Mouse (Mus musculus): Measurements from ENCODE around the gene Rnpepl1. TPM values are rescaled to one million over a fixed set of nuclear protein-coding genes. Genes with fewer than 3 reads are reported as not detected.
"Not testable (repeated sequence)": the region's sequence is repeated elsewhere in the genome, so short reads cannot be mapped to it uniquely, and the experiment has no call there.

Rnpepl1 gene
- total RNA-seq, 2 experiments from 2014 or later: 73.8 to 74.1 TPM

DNA sequence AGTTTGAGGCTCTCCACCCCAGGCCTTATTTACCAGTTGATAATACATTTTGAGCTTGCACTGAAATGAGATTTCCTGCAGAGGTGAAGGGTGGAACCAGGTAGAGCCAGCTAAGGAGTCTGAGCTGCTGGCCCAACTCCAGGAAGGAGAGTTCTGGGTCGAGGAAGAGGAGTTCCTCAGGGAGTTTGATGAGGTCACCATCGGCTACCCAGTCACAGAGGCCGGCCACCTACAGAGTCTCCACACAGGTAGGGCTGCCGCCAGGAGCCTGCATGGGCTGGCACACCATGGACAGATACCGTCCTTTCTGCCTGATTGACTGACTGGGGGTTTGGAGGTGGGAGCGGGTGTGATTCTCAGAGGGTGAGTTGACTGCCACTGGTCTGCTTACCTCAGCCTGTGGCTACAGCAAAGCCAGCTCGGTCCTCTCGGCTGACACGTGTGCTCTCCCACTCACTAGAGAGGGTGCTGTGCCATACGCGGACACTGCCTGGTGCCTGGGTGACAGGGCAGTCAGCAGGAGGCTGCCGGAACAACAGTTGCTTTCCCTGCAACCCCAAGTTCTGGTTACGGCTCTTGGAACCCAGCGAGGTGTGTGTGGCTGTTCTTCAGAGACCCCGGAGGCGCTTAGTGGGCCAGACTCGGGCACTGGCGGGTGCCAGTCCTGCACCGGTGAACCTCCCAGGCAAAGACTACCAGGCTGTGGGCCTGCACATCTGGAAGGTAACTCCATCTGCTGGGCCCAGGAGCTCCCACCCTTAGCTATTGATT lies 32.8 kb downstream of the Rnpepl1 start:
- peak; percentile 3 for DNase-seq

DNA sequence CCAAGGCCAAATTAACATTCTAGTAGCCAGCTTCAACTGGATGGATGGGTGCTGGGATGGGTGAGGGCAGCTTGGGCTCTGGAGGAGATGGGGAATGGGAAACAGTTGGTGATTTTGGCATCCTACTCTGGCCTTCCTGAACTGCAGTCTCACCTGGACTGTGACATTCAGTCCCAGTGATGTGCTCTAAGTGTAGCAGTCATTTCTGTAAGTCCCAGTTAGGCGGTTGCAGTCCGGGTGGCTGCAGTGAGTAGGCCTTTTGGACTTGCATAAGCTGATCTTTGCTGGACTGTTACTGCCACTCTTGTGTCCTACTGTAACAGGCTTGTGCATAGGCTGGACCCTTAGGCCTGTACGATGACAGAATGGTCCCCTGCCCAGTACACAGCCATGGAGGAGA lies 37.4 kb downstream of the Rnpepl1 start:
- DNase-seq: no peak

DNA sequence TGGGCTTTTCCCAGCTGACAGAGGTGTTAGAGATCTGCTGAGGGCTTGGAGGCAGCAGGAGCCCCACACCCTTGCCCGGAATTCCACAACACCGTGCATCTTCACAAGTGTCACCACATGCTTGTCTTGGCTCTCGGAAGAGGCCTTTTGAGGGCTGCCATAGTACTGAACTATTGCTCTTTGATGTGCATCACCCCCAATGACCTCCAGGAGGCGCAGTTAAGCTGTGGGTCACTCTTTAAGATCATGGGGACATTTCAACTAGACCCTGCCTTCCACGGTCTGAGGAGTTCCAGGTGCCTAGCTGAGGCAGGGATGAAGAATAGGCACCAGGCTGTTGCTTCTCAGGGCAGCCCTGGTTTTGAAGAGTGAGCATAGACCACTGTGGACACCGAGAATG lies 38.8 kb downstream of the Rnpepl1 start:
- peak; percentile 45 for DNase-seq

DNA sequence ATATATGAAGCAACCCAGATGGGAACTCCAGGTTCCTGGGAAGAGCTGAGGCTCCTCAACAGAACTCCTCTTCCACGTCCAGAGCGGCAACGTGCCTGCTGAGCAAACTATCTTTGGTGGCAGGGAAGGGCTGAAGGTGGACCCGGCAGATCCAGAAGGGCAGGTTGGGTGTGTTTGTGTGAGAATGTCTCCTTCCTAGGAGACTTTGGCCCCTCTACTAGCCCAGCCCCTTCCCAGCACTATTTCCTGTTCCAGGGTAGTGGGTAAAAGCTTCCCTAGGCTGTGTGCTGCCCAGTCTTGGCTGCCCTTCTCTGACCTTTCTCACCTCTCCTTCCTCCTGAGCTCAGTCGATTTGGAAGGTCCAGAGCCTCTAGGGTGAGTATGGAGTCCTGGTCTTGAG lies 40.0 kb downstream of the Rnpepl1 start, which contains the start of gene Gpr35:
TSS of gene Gpr35 (plus strand) at position 259 of the 400 bp plus-strand sequence.
- no peak for DNase-seq

DNA sequence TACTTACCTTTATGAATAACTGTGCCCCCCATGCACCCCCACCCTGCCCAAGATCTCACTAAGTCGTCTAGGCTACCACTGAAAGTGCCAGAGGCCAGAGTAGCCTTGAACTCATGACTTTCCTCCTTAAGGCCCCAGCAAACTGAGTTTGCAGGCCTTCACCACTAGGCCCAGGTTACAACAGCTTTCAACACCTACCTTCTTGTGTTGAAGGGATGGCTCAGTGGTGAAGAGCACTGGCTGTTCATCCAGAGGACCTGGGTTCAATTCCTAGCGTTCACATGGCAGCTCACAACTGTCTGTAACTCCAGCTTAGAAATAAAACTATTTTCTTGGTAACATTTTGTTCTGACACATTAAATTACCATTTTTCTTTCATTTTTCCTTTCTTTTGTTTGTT lies 43.1 kb downstream of the Rnpepl1 start:
- peak; percentile 2 for DNase-seq

DNA sequence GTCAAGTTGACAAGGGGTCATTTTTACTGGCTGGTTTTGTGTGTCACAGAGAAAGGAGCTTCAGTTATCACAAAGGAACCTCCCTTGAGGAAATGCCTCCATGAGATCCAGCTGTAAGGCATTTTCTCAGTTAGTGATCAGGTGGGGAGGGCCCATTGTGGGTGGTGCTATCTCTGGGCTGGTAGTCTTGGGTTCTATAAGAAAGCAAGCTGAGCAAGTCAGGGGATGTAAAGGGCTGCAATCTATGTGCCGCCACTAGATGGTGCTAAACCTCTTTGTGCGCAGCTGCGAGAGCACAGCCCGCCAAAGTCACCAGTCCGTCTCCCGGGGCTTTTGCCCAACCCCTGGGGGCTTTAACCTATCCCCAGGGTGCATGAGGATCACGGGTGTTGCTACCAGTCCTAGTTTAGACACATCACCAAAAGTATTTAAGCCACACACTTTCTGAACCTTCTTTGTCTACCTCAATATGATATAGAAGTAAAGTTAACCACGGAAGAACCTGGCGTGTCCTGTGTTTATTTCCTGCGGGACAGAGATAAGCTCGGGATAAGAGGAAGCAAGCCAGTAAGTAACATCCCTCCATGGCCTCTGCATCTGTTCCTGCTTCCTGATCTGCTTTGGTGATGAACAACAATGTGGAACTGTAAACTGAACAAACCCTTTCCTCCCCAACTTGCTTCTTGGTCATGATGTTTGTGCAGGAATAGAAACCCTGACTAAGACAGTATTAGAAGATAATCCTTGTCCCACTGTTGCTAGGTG lies 46.2 kb downstream of the Rnpepl1 start:
- DNase-seq: peak; percentile 81

DNA sequence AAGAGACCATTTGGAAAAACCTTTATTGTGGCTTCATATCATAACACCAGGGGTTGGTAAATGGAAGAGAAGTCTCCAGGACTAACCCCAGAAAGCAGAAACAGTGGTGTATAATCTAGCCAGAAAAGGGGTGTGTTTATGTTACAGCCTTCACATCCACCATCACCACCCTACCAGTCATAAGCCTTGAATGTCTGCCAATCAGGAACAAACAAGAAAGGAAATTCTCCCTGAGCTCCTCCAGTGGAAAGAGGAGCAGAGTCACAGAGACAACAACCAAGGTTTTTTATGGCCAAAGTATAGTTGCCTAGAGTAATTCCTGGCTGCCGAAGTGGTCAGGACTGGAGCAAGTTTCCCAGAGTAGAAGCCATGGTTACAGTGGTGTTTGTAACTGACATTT lies 48.4 kb downstream of the Rnpepl1 start:
- DNase-seq: peak; percentile 2

DNA sequence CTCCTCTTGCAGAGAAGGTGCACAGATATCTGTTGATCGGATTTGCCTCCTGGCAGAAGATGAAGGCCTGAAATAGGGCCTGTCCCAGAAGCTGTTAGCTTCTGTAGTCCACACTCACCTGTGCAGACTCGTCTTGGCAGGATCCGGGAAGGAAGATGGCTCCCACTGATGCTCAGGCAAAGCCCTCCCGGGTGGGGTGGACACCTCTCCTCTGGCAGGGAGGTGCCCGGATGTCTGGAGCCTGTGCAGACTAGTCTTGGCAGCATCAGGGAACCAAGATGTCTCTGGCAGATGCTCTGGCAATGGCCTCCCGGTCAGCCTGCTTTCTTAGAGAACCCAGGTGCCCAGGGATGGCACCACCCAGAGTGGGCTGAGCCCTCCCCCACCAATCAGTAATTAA lies 60.2 kb downstream of the Rnpepl1 start:
- DNase-seq: not testable (repeated sequence)

DNA sequence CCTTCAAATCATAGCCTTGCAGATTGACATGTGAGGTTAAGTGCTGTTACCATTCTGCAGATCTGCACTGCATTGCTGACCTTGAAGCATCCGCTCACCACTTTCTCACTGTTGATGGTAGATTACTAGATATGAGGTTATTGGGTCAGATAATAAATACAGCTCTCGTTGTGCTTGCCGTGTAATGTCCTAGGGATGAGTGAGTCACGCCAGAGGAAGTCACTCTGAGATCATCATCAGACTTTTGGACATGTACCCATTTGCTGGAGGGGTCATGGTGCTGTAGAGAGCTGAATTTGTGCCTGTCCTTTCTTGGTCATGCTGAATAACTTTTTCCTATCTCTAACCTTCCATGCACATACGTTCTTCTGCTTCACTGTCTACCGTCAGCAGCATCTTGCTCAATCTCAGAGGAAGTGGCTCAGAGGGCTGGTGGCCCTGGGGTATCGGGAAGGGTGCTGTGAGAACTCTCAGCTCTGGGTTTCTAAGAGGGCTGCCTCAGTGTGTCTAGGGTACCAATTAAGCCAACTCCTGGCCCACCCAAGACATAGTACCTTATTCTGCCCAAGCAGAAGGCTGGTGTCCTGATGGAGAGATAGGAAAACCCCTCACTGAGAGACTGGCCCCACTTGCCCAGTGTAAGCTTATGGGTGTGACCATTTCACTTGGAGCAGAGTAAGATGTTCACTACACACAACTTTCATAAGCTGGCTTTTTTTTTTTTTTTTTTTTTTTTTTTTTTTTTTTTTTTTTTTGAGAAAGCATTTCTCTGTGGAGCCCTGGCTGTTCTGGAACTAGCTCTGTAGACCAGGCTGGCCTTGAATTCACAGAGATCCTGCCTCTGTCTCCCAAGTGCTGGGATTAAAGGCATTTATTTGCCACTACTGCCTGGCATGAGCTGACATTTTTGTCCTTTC lies 61.6 kb downstream of the Rnpepl1 start:
- no peak for DNase-seq

DNA sequence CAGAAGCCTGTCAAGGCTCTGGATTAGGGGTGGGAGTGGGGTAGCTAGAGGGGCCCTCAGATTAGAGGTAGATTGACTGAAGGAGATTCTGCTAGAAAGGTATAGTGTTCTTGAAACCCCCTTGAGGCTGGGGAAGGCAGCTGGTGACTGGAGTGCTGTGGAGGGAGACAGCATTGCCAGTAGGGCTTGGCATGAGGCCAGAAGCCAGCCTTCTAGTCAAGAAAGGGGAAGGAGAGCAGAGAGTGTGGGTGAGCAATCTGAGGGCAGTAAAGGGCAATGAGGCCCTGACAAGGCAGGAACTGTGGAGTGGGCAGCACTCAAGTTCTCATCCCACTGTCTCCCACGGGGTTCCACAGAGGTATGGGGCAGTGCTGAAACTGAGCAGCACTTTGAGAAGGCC lies 62.3 kb downstream of the Rnpepl1 start:
- peak; percentile 68 for DNase-seq

Other genes starting within 250 kb of the Rnpepl1 start
- gene Gpc1, start 79.1 kb upstream of the Rnpepl1 start, total RNA-seq (2021): 100 to 1,000 TPM; 133 to 148 TPM
- gene Ankmy1, start 7.9 kb upstream of the Rnpepl1 start, total RNA-seq (2021): under 1 TPM in 1 of 2 experiments, not detected in 1; 0.14 TPM
- gene Dusp28, start 3.8 kb upstream of the Rnpepl1 start, total RNA-seq (2021): 10 to 100 TPM in 1 of 2 experiments, 1 to 10 TPM in 1; 9.3 to 10.6 TPM
- gene Capn10, start 23.6 kb downstream of the Rnpepl1 start, total RNA-seq (2021): 10 to 100 TPM; 10.2 to 14.0 TPM
- under 1 TPM; 0.38 to 0.59 TPM for gene Gpr35, start 40.1 kb downstream of the Rnpepl1 start, total RNA-seq (2021)
- gene Aqp12, start 95.6 kb downstream of the Rnpepl1 start, total RNA-seq (2021): not detected
- 1 to 10 TPM; 6.2 to 7.5 TPM for gene Kif1a, start 191.2 kb downstream of the Rnpepl1 start, total RNA-seq (2021)
- not detected for gene Agxt, start 224.5 kb downstream of the Rnpepl1 start, total RNA-seq (2021)

Data from heart, postnatal 4 days (tissue).